Mouse (Mus musculus): Measurements from ENCODE around the gene Adam1b.
"Not testable (repeated sequence)": the region's sequence is repeated elsewhere in the genome, so short reads cannot be mapped to it uniquely, and the experiment has no call there.

Adam1b gene

GRCm38 (mm10) chr5:121503231-121503630, at the start of gene Adam1b:
Gene Adam1b (minus strand): TSS chr5:121503435.
- DNase-seq (ENCODE audit: extremely low spot score, low spot score) = no peak

GRCm38 (mm10) chr5:121549196-121549595, 46.0 kb upstream of the Adam1b start:
- DNase-seq (ENCODE audit: extremely low spot score, low spot score) = no peak

- no peak for DNase-seq (ENCODE audit: extremely low spot score, low spot score)
These were observed 43.8 kb upstream of the Adam1b start for GRCm38 (mm10) chr5:121547084-121547483.

- DNase-seq (ENCODE audit: extremely low spot score, low spot score) = peak; percentile 45
These were observed 43.3 kb upstream of the Adam1b start for GRCm38 (mm10) chr5:121546530-121546895.

- DNase-seq (ENCODE audit: extremely low spot score, low spot score) = peak; percentile 98
These were observed 42.7 kb upstream of the Adam1b start, which contains the start of gene Mapkapk5 for GRCm38 (mm10) chr5:121545793-121546529. Gene Mapkapk5 (minus strand): TSS chr5:121545905.

- no peak for DNase-seq (ENCODE audit: extremely low spot score, low spot score)
These were observed 41.9 kb upstream of the Adam1b start, which contains the start of the genes Adam1a and Gm42878 for GRCm38 (mm10) chr5:121544910-121545792. Gene Adam1a (minus strand): TSS chr5:121545482. Gene Gm42878 (minus strand): TSS chr5:121545482.

- DNase-seq (ENCODE audit: extremely low spot score, low spot score) = no peak
These were observed 40.1 kb upstream of the Adam1b start for GRCm38 (mm10) chr5:121543370-121543769.

GRCm38 (mm10) chr5:121541235-121541634, 38.0 kb upstream of the Adam1b start:
- no peak for DNase-seq (ENCODE audit: extremely low spot score, low spot score)

GRCm38 (mm10) chr5:121540066-121540465, 36.8 kb upstream of the Adam1b start:
- no peak for DNase-seq (ENCODE audit: extremely low spot score, low spot score)

- DNase-seq (ENCODE audit: extremely low spot score, low spot score) = no peak
These were observed 34.4 kb upstream of the Adam1b start for GRCm38 (mm10) chr5:121537588-121537987.

GRCm38 (mm10) chr5:121536921-121537555, 33.8 kb upstream of the Adam1b start:
- no peak for DNase-seq (ENCODE audit: extremely low spot score, low spot score)

- DNase-seq (ENCODE audit: extremely low spot score, low spot score) = no peak
These were observed 31.9 kb upstream of the Adam1b start for GRCm38 (mm10) chr5:121535116-121535515.

GRCm38 (mm10) chr5:121534521-121534920, 31.3 kb upstream of the Adam1b start:
- DNase-seq (ENCODE audit: extremely low spot score, low spot score) = no peak

GRCm38 (mm10) chr5:121526961-121527360, 23.7 kb upstream of the Adam1b start:
- DNase-seq (ENCODE audit: extremely low spot score, low spot score) = no peak

- no peak for DNase-seq (ENCODE audit: extremely low spot score, low spot score)
These were observed 23.3 kb upstream of the Adam1b start for GRCm38 (mm10) chr5:121526526-121526925.

- no peak for DNase-seq (ENCODE audit: extremely low spot score, low spot score)
These were observed 22.7 kb upstream of the Adam1b start for GRCm38 (mm10) chr5:121525774-121526450.

GRCm38 (mm10) chr5:121519758-121520157, 16.5 kb upstream of the Adam1b start:
- DNase-seq (ENCODE audit: extremely low spot score, low spot score) = not testable (repeated sequence)

GRCm38 (mm10) chr5:121518983-121519382, 15.7 kb upstream of the Adam1b start:
- no peak for DNase-seq (ENCODE audit: extremely low spot score, low spot score)

GRCm38 (mm10) chr5:121510009-121510408, 6.8 kb upstream of the Adam1b start:
- DNase-seq (ENCODE audit: extremely low spot score, low spot score) = no peak

- DNase-seq (ENCODE audit: extremely low spot score, low spot score) = no peak
These were observed 3.6 kb upstream of the Adam1b start for GRCm38 (mm10) chr5:121506846-121507245.

- not testable (repeated sequence) for DNase-seq (ENCODE audit: extremely low spot score, low spot score)
These were observed 1.7 kb downstream of the Adam1b start for GRCm38 (mm10) chr5:121501424-121501996.

Measured in neural tube, embryonic 10.5 days (tissue).